Mouse (Mus musculus): ENCODE measurements around the gene Zc3h7b.

DNA sequence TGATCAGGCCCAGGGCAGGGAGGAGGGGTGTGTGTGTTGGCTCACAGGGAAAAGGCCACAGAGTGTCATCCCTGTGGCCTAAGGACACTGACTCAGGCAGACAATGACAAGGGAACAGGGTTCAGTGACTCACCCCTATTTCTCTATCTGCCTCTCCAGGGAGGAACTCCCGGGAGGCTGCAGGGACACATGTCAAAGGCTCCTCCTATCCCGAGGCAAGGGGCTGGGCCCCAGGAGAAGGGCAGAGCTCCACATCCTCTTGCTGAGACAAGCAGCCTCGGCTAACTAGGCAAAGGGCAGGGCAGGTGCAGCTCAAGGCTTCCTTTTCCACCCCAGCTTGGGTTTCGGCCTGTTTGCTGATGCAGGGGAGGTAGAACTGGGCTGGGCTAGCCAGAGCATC is 100.9 kb downstream of the Zc3h7b start:
- TF ChIP-seq CTCF (IDR thresholded peaks at IDR 0.05) (no peak), EP300 (IDR thresholded peaks at IDR 0.05) (no peak)

Data from lung, postnatal 0 days (tissue).